Mouse (Mus musculus) gastrocnemius, adult 2 months (tissue): ENCODE measurements around the gene Efhc1. TPM values are rescaled to one million over a fixed set of nuclear protein-coding genes. Genes with fewer than 3 reads are reported as not detected.

ENCODE experiments used
- DNase-seq: peaks from one replicate; pipeline ENCODE4 v3.0.0; 2022
- H3K27ac ChIP-seq: fragments of 200-600 bp; 2 replicates; pipeline ENCODE4 v1.8.1; 2022; ENCODE audit warnings: mild to moderate bottlenecking
- H3K4me3 ChIP-seq: fragments of 200-600 bp; 2 replicates; pipeline ENCODE4 v1.8.1; 2022; ENCODE audit warnings: mild to moderate bottlenecking, moderate library complexity
- CTCF ChIP-seq: fragments of 200-600 bp; IDR thresholded peaks from 2 replicates; pipeline ENCODE4 v1.8.1; 2022; ENCODE audit warnings: antibody characterized with exemption, mild to moderate bottlenecking, moderate library complexity
- intact Hi-C: fragments of 180-260 bp; cut with DNase I; formaldehyde crosslinking; loops from one replicate; pipeline ENCODE4 v1.15.1; 2025
- total RNA-seq, 2 experiments: library from RNA; stranded (reverse); gene quantifications; 2 replicates each; pipeline ENCODE4 v1.2.3; 2021

Efhc1 gene
- total RNA-seq, 2 experiments from 2014 or later = 0.18 to 0.50 TPM

DNA sequence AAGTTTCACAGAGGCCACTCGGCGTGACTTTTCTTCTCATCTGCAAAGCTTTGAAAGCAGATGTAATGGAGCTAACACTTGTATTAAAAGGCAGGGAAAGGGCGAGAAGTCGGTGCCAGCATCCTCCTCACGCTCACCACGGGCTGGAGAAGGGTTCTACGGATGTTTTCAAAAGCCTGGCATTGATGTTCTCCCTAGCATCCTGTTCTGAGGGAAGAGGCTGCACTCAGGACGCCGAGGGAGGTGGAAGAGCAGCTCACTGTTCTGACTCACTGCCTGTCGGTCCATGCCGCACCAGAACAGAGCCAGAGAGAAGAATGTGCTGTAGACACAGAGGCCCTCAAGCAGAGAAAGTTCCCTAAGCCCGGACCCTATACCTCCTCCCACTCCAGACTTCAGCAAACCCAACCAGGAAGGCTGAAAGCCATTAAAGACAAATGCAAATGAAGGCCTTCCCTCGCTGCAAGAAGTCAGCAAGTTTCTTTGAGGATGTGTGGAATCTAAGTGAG is 46.5 kb downstream of the Efhc1 start:
- Histone ChIP-seq H3K4me3 (no peak overlapping the region), H3K27ac (peak overlapping the region; percentile 62)
- intact Hi-C loops = no loop called here
- DNase-seq = peak; percentile 33
- no peak for TF ChIP-seq CTCF

DNA sequence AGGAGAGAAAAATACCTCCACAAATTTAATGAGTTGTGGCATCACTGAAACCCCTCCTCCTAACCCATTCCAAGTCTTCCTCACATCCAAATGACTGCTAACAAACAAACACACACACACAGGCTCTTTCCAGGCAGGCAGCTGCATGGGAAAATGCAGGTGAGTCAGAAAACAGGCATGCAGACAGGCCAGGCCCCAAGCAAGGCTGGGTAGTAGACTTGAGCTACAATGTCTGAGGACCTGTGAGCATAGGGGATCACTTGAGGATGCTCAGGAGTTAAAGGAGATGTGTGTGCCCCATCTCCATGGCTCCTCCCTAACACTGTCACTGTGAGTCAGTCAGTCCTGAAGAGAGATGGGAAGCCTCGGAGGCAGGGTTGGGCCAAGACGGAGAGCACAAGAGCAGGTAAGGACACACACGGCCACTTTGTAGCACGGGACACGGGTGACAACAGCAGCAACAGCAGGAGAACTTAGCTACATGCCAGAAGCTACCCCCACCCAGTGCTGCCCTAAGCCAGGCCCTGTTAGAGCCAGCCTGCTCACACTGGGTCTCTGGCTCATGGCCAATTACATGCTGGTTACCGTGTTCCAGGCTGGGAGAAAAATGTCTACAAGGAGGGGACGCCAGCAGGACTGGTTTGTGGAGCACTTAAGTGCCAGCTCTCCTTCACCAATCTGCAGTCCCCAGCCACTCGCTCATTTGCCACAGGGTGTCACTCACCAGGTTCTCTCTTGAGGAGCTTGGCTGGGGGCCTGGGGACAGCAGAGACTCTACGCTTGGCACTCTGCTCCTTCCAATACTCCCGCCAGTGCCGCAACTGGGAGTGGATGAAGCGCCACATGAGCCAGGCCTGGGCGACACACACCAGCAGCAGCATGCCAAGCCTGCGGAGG is 51.1 kb downstream of the Efhc1 start:
- intact Hi-C loops = loop anchor here (5.0 kb wide), 3 partner anchors 60 to 160 kb away; no protein-coding TSS in a partner anchor
- TF ChIP-seq CTCF = peak; percentile 53
- peak; percentile 88 for DNase-seq
- peak overlapping the region; percentile 4; the same call in 1 of the 2 replicates for H3K27ac ChIP-seq
- no peak overlapping the region for H3K4me3 ChIP-seq

DNA sequence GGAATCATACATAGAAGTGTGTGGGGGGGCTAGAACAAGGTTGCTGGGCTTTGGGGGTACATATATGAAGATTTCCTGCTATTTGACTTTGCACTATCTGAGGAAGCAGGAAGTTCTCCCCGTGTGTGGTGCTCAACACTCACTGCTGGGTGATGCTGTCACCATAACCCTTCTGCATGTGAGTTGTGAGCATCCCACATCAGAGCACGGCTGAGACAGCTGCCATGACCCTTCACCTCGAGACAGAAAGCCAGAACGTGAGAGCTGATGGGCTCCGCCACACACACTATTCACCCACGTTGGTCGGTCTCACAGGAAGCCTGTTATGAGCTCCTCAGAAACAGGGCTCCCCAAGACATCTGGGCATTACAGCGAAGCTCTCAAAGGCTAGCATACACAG is 53.2 kb downstream of the Efhc1 start:
- Histone ChIP-seq H3K4me3 (no peak overlapping the region), H3K27ac (no peak overlapping the region)
- no peak for DNase-seq
- no peak for TF ChIP-seq CTCF
- intact Hi-C loops = loop anchor here (5.0 kb wide), 3 partner anchors 62 to 158 kb away; no protein-coding TSS in a partner anchor

DNA sequence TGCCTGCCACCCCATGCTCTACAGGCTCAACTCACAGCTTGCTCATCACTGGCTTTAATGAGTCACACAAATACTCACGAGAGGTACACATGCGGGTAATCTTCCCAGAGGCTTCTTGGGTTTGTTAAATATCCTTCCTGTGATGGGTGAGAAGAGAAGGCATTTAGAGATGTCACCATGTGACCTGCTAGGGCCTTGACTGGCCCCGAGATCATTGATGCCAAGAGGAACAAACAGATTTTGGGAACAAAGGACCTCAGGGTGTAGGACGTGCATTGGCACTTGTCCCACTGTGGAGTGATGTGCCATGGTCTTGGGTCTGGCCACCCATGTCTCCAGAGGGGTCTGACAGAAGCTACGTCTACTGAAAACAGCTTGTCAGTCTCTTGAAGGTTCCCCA is 55.3 kb downstream of the Efhc1 start:
- intact Hi-C loops = loop anchor here (5.0 kb wide), 1 partner anchor 71 kb away; the partner anchor contains the start of gene Tram2
- no peak for TF ChIP-seq CTCF
- 0 out of 2 replicates have a peak overlapping the region, but pooled peaks have one; percentile 21 for H3K27ac ChIP-seq
- no peak overlapping the region for H3K4me3 ChIP-seq
- DNase-seq = no peak

DNA sequence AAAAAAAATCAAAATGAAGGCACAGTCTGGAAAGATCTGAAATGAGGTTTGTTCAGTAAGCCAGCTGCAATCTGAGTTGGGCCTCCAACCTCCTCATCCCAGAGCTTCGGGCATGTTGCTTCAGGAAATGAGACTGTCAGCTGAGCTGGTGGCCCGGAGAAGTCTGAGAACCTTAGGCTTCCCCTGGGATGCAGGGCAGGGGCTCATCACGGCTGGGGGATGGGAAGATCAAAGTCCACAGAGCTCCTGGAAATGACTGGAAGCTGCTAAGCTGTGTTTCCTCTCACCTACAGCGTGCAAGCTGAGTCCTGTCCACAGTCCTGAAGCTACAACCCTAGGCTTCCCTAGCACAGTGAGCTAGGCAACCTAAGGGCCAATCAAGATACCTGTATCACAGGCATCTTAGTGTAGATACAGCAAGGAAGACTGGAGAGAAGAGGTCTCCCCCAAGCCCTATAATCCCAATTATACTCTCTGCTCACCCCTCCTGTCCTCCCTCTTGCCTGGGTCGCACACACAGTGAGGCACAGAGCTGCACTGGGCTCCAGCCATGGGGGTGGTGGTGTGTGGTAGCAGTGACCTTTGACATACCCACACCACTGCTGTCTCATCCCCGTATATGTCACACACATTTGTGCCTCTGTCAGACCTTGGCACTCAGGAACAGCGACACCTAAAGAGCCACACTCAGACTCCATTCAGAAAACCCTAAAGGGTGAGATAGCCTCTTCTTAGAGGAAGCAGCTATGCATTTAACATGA is 56.7 kb downstream of the Efhc1 start:
- DNase-seq = no peak
- intact Hi-C loops = loop anchor here (5.0 kb wide), 1 partner anchor 69 kb away; the partner anchor contains the start of gene Tram2
- Histone ChIP-seq H3K4me3 (no peak overlapping the region), H3K27ac (peak overlapping the region; percentile 85)
- TF ChIP-seq CTCF = no peak

DNA sequence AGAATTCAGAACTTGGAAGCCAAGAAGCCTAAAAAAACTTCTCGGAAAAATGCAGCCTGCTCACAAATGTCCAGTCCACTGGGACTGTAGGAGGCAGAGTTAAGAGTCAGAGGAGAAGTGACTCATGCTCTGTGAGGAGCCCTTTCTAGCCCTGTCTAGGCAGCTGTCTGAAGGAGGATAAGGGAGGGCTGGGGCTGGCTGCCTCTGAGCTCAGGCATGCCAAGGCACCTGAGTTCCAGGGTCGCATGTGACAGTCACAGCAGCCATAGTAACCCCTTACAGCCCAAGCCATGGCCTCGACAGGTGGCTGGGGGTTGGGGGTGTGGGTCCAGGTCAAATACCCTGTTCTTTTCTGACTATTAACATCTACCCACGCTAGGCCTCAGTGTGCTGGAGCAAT is 57.5 kb downstream of the Efhc1 start:
- 0 out of 2 replicates have a peak, but pooled peaks have one; percentile 2 for TF ChIP-seq CTCF
- peak overlapping the region; percentile 85 for H3K27ac ChIP-seq
- no peak overlapping the region for H3K4me3 ChIP-seq
- intact Hi-C loops = loop anchor here (5.0 kb wide), 1 partner anchor 68 kb away; the partner anchor contains the start of gene Tram2
- peak; percentile 73 for DNase-seq

DNA sequence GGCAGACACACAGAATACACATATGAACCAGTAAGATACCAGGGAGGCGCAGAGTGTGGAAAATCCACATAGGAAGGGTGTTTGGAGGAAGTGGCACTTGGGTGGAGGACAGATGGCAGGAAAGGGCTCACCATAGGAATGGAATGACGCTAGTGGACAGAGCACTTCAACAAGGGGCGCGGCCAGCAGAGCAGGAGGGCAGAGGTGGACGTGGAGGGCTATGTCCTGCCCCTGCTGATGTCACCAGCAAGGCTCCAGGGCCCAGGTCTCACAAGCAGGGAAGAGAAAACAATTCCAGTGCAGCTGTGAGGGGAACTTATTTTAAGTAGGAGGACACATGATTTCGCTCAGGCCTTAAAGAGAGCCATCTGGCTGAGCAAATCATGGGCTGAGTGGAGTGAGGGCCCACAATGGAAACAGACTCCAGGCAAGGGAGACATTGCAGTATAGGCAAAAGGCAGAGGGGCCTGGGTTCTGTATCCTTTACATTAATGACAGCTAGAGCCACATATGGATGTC is 58.9 kb downstream of the Efhc1 start:
- DNase-seq = no peak
- Histone ChIP-seq H3K4me3 (no peak overlapping the region), H3K27ac (peak overlapping the region; percentile 85)
- intact Hi-C loops = no loop called here
- TF ChIP-seq CTCF = no peak

DNA sequence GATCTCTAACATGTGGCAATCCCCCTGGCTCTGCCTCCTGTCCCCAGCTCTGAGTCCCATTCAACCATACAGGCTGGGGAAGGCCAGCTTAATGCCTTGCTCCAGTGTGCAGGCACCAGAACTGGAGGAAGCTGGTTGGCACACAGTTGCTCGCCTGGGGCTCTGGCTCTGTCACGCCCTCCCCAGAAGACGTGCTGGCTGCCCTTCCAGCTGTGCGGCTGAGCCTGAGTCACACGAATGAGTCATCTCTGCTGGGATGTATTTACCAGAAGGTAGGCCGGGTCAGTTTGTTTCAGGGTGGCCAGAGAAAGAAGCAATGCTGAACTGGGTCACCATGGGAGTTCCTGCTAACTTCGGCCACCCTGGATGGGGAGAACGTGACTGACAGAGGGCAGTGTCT is 63.0 kb downstream of the Efhc1 start:
- peak; percentile 86 for DNase-seq
- intact Hi-C loops = no loop called here
- Histone ChIP-seq H3K4me3 (peak overlapping the region; percentile 36; the same call in 1 of the 2 replicates), H3K27ac (peak overlapping the region; percentile 82)
- no peak for TF ChIP-seq CTCF

DNA sequence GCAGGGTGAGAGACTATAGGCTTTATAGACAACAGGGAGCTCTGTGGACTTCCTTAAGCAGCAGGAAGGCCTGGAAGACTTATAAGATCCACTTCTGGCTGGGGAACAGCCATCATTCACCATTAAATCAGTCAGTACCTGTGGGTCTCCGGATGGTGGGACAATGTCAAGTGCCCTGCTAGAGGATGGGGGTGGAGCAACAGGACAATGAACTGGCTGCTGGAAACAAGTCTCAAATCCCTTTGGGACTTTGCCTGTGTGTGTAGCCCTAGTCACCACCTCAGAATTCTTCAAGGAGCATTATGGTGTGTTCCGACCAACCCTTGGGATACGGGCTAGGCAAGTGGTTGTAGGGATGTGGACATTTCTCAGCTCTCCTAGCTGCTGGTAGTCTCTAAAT is 71.7 kb downstream of the Efhc1 start:
- no peak overlapping the region for H3K4me3 ChIP-seq
- intact Hi-C loops = no loop called here

DNA sequence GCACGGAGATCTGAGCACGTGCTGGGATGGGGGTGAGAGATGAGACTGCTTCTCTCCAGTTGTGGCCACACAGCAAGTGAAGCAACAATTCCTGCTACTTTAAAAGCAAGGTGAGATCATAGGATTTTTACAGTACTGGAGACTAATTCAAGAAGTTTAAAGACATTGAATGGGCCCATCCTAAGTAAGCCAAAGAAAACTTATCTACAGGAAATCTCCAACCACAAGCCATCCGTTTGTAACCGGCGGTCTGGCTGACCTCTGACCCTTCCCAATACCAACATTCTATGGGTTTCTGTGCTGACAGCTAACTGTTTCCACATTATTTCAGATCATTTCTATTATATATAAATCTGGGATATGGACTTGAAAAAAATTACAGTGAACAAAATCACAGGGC is 73.8 kb downstream of the Efhc1 start:
- intact Hi-C loops = no loop called here
- no peak overlapping the region for H3K4me3 ChIP-seq
- no peak for DNase-seq

More for the DNA sequence above, 71.7 kb downstream of the Efhc1 start:
- DNase-seq = no peak
- TF ChIP-seq CTCF = no peak
- H3K27ac ChIP-seq = no peak overlapping the region; the same call in 1 of the 2 replicates

DNA sequence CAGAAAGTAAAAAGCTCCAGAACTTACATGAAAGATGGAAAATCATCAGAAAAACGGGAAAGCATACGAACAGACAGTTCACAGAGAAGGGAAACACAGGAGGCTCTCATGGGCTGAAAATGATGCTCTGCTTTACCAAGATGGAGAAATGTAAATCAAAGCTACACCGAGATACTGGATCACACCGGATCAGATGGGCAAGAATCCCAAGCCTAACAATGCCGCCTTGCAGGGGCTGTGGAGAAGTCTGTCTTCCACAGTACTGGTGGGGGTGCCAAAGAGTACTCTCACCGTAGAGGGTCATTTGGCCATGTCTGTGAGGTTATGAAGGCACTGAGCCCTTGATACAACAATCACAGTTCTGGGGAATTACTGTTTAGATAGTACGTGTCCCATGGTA is 75.1 kb downstream of the Efhc1 start:
- intact Hi-C loops = no loop called here
- Histone ChIP-seq H3K4me3 (no peak overlapping the region), H3K27ac (no peak overlapping the region)
- DNase-seq = no peak
- no peak for TF ChIP-seq CTCF

More for the DNA sequence above, 73.8 kb downstream of the Efhc1 start:
- no peak overlapping the region for H3K27ac ChIP-seq
- no peak for TF ChIP-seq CTCF

DNA sequence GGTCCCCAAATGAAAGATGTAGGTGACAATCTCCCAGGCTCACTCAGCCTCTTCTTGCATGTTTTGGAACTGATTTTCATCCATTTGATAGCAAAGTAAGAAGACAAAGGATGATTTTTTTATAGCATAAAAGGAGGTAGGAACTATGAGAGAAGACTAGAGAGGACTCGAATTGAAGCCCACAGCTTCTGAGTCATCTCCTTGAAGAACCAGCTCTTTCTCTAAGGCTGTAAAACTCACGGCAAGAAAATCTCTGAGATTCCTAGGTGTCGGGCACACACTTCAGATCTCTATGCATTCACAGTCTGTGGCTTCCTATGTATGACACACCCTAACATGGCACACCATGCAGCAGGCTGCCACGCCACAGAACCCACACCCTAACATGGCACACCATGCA is 77.6 kb downstream of the Efhc1 start:
- TF ChIP-seq CTCF = no peak
- intact Hi-C loops = no loop called here

More for the DNA sequence above, 77.6 kb downstream of the Efhc1 start:
- Histone ChIP-seq H3K4me3 (no peak overlapping the region), H3K27ac (no peak overlapping the region)
- no peak for DNase-seq
